Mouse (Mus musculus) hindbrain, embryonic 14.5 days (tissue): ENCODE results near the gene Bud13. TPM values are rescaled to one million over a fixed set of nuclear protein-coding genes. Genes with fewer than 3 reads are reported as not detected.
"Not testable (repeated sequence)": the region's sequence is repeated elsewhere in the genome, so short reads cannot be mapped to it uniquely, and the experiment has no call there.

ENCODE experiments used
- ATAC-seq: fragments of 200-750 bp; cut with Nextera tagmentation; 2 replicates; pipeline ENCODE4 v1.8.0; 2017; ENCODE audit warnings: moderate number of reproducible peaks, mild to moderate bottlenecking, moderate TSS enrichment, moderate library complexity; ENCODE audit not compliant: low FRiP score
- DNase-seq: peaks from one replicate; pipeline ENCODE4 v3.0.0-alpha.2; 2015; ENCODE audit warnings: low spot score
- H3K27ac ChIP-seq: fragments of 300-500 bp; sonication (generic); 2 replicates; pipeline ENCODE4 v1.5.1; 2014; ENCODE audit warnings: mild to moderate bottlenecking, moderate library complexity
- H3K27me3 ChIP-seq: fragments of 300-500 bp; sonication (generic); 2 replicates; pipeline ENCODE4 v1.6.1; 2014; ENCODE audit warnings: mild to moderate bottlenecking, low read length, mixed read lengths; ENCODE audit not compliant: control insufficient read depth, insufficient read depth
- H3K36me3 ChIP-seq: fragments of 300-500 bp; sonication (generic); replicated peaks from 2 replicates; pipeline ENCODE4 v1.6.1; 2014; ENCODE audit not compliant: control insufficient read depth, insufficient read depth
- H3K4me1 ChIP-seq: fragments of 300-500 bp; sonication (generic); replicated peaks from 2 replicates; pipeline ENCODE4 v1.6.1; 2014; ENCODE audit warnings: antibody characterized with exemption, low read length, mixed read lengths; ENCODE audit not compliant: control insufficient read depth, insufficient read depth
- H3K4me2 ChIP-seq: fragments of 300-500 bp; sonication (generic); replicated peaks from 2 replicates; pipeline ENCODE4 v1.6.1; 2014; ENCODE audit warnings: mild to moderate bottlenecking, moderate library complexity
- H3K4me3 ChIP-seq: fragments of 300-500 bp; sonication (generic); replicated peaks from 2 replicates; pipeline ENCODE4 v1.5.1; 2014; ENCODE audit warnings: mild to moderate bottlenecking, low read length
- H3K9ac ChIP-seq: fragments of 300-500 bp; sonication (generic); 2 replicates; pipeline ENCODE4 v1.6.1; 2014
- H3K9me3 ChIP-seq: fragments of 300-500 bp; sonication (generic); 2 replicates; pipeline ENCODE4 v1.6.1; 2016; ENCODE audit warnings: low read length; ENCODE audit not compliant: control insufficient read depth
- whole genome bisulfite sequencing: fragments of 180-500 bp; shearing (Covaris S2); extraction: QIAGEN DNeasy Blood & Tissue Kit; methylation state at CpG from one replicate; pipeline ENCODE4 v1.1.7; 2014; 5-methylcytosine and 5-hydroxymethylcytosine counted together
- polyA plus RNA-seq: library from polyadenylated mRNA; unstranded; fragments of >200 nt; fragmentation: Nextera tagmentation; extraction: Ambion mirVana; gene quantifications from 2 replicates; pipeline ENCODE4 v1.2.1, GENCODE M21; 2014

Bud13 gene
- polyA plus RNA-seq, 1 experiment from 2014 or later: 16.0 TPM

DNA sequence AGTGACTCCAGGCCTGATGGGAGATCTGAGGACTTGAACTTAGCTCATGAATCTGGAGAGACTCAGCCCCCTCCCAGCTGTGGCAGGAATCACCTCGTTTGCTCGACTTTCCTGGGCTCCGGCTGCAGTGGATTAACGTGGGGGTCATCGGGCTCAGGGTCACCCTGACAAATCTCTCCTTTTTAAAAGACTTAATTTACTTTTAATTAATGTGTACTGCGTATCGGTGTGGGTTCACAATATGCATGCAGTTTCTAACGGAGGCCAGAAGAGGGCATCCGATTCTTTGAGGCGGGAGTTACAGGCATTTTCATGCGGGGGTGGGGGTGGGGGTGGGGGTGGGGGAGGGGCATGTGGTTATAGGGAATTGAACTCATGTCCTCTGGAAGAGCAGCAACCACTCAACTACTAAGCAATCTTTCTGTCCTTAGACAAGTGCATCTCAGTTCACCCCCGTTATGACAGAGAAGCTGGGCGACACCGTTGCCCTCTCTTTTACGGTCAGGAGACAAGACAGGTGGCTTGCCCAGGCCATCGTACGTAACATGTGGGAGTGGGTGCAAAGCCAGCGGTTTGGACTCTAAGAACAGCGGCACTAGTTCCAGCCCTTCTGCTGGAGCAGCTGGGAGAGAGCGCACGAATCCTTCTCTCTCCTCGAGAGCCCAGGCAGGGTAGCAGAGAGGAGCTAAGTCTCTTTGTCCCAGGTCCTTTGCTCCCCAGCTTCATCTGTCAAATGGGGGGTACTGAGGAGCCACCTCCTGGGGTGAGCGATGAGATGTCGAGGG is 47.2 kb downstream of the Bud13 start:
- Histone ChIP-seq H3K4me3 (no peak overlapping the region), H3K27me3 (no peaks in the 10 kb centered on the region), H3K9ac (no peak overlapping the region), H3K4me2 (peak overlapping the region; percentile 50; the same call in 1 of the 2 replicates), H3K27ac (0 out of 2 replicates have a peak overlapping the region, but pooled peaks have one; percentile 87), H3K36me3 (no peaks in the 10 kb centered on the region), H3K4me1 (peaks cover 21% of the 10 kb centered on the region), H3K9me3 (no peaks in the 10 kb centered on the region)
- DNase-seq (no peak), ATAC-seq (no peak)
- 14% methylated on average over 24 of the region's 24 CpGs for WGBS

DNA sequence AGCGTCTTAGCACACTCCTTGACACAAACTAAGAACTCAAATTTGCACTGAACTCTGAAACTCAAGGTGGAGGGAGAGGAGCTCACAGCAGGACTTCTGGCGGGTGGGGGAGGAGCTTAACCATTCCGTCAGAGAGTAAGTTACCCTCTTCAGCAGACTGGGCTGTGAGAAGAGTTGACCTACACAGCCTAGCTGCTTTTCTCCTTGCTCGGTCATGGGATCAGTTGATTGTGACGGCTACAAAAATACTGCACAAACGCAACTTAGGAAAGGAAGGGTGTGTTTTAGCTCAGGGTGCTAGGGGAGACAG is 47.7 kb downstream of the Bud13 start:
- Histone ChIP-seq H3K4me1 (peaks cover 21% of the 10 kb centered on the region), H3K4me3 (no peak overlapping the region), H3K36me3 (no peaks in the 10 kb centered on the region), H3K9ac (no peak overlapping the region), H3K4me2 (no peak overlapping the region), H3K9me3 (no peaks in the 10 kb centered on the region), H3K27ac (no peak overlapping the region), H3K27me3 (no peaks in the 10 kb centered on the region)
- DNase-seq (no peak), ATAC-seq (no peak)
- WGBS: 53% methylated on average over 6 of the region's 6 CpGs

DNA sequence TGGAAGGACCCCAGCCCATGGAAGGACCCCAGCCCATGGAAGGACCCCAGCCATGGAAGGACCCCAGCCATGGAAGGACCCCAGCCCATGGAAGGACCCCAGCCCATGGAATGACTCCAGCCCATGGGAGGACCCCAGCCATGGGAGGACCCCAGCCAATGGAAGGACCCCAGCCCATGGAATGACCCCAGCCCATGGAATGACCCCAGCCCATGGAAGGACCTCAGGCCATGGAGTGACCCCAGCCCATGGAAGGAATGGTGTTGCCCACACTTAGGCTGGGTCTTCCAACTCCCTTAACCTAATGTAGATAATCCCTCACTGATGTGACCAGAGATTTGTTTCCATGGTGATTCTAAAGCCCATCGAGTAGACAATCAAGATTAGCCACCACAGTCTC is 48.5 kb downstream of the Bud13 start:
- H3K36me3 ChIP-seq: no peaks in the 10 kb centered on the region
- WGBS: 95% methylated on average over 1 of the region's 1 CpGs
- H3K27me3 ChIP-seq: no peaks in the 10 kb centered on the region

DNA sequence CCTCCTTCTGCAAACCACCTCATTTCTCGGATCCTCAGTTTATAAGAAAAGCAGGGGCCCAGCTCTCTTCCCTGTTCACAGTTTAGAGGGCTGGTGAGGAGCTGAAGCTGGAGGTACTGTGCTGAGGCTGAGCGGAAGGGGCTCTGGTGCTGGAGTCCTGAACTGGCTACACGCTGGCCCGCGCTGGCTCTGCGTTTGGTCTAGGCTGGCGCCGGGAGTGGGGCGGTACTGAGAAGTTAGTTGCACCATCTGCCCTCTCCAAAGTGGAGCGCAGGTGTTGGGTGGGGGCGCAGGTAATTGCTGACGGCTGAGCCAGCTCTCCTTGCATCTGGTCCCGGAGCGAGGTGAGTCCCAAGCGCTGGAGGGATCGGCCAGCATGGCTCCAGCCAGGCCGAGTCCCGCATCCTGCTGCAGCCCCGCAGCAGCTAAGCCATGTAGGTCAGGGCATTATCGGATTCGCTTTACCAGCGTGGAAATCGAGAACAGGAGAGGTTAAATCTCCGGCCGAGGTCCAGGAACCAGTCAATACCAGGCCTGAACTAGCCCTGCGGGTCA is 51.7 kb downstream of the Bud13 start:
- DNase-seq (no peak), ATAC-seq (no peak)
- Histone ChIP-seq H3K9me3 (no peaks in the 10 kb centered on the region), H3K36me3 (no peaks in the 10 kb centered on the region), H3K27me3 (no peaks in the 10 kb centered on the region), H3K4me3 (no peak overlapping the region), H3K27ac (no peak overlapping the region), H3K9ac (no peak overlapping the region), H3K4me1 (peaks cover 20% of the 10 kb centered on the region), H3K4me2 (no peak overlapping the region)
- WGBS: 35% methylated on average over 26 of the region's 26 CpGs

More for the DNA sequence above, 48.5 kb downstream of the Bud13 start:
- H3K4me1 ChIP-seq: peaks cover 21% of the 10 kb centered on the region
- H3K9ac ChIP-seq: no peak overlapping the region
- no peaks in the 10 kb centered on the region for H3K9me3 ChIP-seq
- DNase-seq (no peak), ATAC-seq (no peak)
- H3K27ac ChIP-seq: no peak overlapping the region
- H3K4me3 ChIP-seq: no peak overlapping the region
- no peak overlapping the region for H3K4me2 ChIP-seq

DNA sequence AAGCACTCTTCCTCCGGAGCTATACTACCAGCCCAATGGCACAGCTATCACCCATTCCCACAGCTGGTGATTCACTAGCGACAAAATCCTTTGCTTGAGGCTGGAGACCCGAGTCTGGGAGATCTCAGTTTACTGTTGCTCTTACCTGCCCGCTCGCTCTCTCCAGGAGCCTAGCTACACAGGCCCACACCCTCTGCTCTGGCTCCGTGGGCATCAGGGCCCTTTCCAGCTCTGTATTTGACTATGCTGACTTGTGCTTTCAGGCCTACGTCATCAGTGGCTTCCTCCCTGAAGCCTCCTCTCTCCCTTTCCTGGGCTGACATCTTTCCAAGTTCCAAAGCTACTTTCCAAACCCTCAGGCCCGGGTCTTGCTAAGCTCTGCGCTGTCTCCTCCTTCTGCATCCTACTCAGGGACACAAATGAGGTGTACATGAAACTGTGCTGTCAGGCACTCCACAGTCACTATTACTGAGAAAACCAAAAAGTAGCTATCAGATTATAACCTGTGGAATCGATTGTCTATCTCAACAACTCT is 52.7 kb downstream of the Bud13 start:
- Histone ChIP-seq H3K27ac (no peak overlapping the region), H3K9ac (no peak overlapping the region), H3K27me3 (no peaks in the 10 kb centered on the region), H3K9me3 (no peaks in the 10 kb centered on the region), H3K4me1 (peaks cover 18% of the 10 kb centered on the region), H3K4me3 (no peak overlapping the region), H3K4me2 (no peak overlapping the region), H3K36me3 (no peaks in the 10 kb centered on the region)
- 83% methylated on average over 10 of the region's 10 CpGs for WGBS
- DNase-seq (no peak), ATAC-seq (no peak)

DNA sequence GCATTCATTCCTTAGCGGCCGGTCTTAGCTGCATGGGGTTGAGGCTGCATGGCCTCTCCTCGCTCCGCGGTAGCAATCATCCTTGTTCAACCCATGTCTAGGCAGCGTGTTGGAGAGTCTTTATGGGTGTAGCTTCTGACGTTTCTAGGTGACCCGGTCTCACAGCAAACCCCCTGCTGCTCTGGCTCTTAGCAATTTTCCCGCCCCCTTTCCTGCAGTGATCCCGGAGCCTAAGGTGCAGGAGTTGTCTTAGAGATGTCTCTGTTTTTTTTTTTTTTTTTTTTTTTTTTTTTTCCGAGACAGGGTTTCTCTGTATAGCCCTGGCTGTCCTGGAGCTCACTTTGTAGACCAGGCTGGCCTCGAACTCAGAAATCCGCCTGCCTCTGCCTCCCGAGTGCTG is 53.5 kb downstream of the Bud13 start:
- H3K27ac ChIP-seq, H3K9ac ChIP-seq, H3K4me2 ChIP-seq, H3K36me3 ChIP-seq, ATAC-seq, H3K4me3 ChIP-seq, DNase-seq, H3K9me3 ChIP-seq, H3K27me3 ChIP-seq: not testable (repeated sequence)
- H3K4me1 ChIP-seq: peaks cover 18% of the 10 kb centered on the region
- 61% methylated on average over 11 of the region's 14 CpGs for WGBS

DNA sequence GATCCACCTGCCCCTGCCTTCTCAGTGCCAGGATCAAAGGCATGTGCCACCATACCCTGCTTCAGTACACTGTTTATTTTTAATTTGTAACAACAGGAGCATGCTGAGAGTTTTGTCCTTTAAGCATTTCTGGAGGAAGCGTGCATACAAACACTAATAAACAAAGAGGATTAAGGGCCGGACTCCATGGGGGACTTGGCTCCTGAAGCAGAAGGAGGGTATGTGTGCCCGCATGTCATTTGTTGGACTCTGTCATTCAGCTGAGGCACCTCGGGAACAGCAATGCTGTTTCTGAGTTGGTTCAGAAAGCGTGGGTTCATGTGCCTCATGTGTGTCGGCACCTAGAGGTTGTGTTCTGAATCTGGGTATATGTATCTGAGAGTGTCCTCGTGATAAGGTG is 54.5 kb downstream of the Bud13 start:
- DNase-seq (no peak), ATAC-seq (0 out of 2 replicates have a peak, but pooled peaks have one; percentile 17)
- no peak overlapping the region for H3K4me2 ChIP-seq
- H3K9ac ChIP-seq: no peak overlapping the region
- no peaks in the 10 kb centered on the region for H3K9me3 ChIP-seq
- WGBS: 44% methylated on average over 7 of the region's 7 CpGs
- peaks cover 18% of the 10 kb centered on the region for H3K4me1 ChIP-seq
- no peak overlapping the region for H3K4me3 ChIP-seq
- no peaks in the 10 kb centered on the region for H3K27me3 ChIP-seq
- H3K36me3 ChIP-seq: no peaks in the 10 kb centered on the region
- H3K27ac ChIP-seq: peak overlapping the region; percentile 52; the same call in 1 of the 2 replicates

DNA sequence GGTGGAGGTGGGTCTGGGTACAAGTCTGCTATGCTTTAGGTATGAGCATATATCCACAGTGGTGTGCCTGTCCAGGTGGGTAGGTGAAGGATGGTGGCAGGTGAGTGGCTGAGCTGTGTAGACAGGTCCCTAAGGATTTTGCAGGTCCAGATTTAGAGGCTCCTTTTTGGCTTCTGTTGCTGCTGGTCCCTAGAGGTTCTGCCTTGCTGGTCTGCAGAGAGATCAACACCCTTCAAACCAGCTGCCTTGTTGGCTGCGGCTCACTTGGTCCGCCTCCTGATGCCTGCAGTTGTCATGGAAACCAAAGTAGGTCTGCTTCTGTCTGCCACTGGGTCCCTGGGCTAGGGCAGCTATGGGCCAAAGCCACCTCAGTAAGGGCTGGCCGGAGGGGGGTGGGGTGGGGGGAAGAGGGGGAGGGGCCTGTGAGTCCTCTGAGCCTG is 55.1 kb downstream of the Bud13 start:
- H3K4me3 ChIP-seq: no peak overlapping the region
- DNase-seq: peak; percentile 67
- H3K9ac ChIP-seq: no peak overlapping the region
- H3K27me3 ChIP-seq: no peaks in the 10 kb centered on the region
- 0% methylated on average over 3 of the region's 3 CpGs for WGBS
- peak overlapping the region; percentile 52; the same call in 1 of the 2 replicates for H3K27ac ChIP-seq
- ATAC-seq: peak; percentile 88
- H3K36me3 ChIP-seq: no peaks in the 10 kb centered on the region
- peaks cover 18% of the 10 kb centered on the region for H3K4me1 ChIP-seq
- no peaks in the 10 kb centered on the region for H3K9me3 ChIP-seq
- H3K4me2 ChIP-seq: no peak overlapping the region

DNA sequence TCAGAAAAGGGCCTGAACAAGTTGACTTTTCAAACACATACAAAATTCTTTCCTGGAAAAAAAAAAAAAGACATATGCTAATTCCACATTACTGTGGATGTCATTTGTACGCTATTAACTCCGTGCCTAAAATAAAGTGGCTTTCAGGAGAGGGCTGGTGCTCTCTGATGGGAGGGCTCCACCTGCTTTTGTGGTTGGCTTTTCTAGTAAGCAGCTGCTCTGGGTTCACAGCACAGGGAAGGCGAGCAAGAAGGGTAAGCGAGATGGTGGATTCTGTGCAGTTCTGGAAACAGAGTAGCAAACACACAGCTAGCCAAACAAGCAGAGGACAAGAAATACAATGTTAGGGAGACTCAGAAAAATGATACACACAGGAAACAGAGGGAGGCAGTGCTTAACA is 55.6 kb downstream of the Bud13 start:
- WGBS: 14% methylated on average over 4 of the region's 4 CpGs
- H3K4me3 ChIP-seq: no peak overlapping the region
- no peaks in the 10 kb centered on the region for H3K36me3 ChIP-seq
- no peaks in the 10 kb centered on the region for H3K9me3 ChIP-seq
- ATAC-seq (no peak), DNase-seq (no peak)
- H3K9ac ChIP-seq: no peak overlapping the region
- no peak overlapping the region for H3K4me2 ChIP-seq
- H3K27ac ChIP-seq: peak overlapping the region; percentile 33; the same call in 1 of the 2 replicates
- H3K27me3 ChIP-seq: no peaks in the 10 kb centered on the region
- peaks cover 18% of the 10 kb centered on the region for H3K4me1 ChIP-seq
